Mouse (Mus musculus) MEL (cell line): ENCODE data around the gene Npsr1.

Source experiments
- CHD2 ChIP-seq: IDR thresholded peaks from 2 replicates; pipeline ENCODE4 v1.6.1; 2011; ENCODE audit warnings: low read length, improper control_type of control experiment
- CTCF ChIP-seq, 3 experiments: IDR thresholded peaks in 2 of 3; conservative IDR thresholded peaks in 1 of 3; 2 replicates each; pipeline ENCODE4 v1.5.1; 2011 to 2012; ENCODE audit warnings: low read length in 3 of 3, low read depth in 2 of 3, mild to moderate bottlenecking in 2 of 3, improper control_type of control experiment in 1 of 3, inconsistent platforms in 1 of 3, mixed read lengths in 1 of 3, moderate library complexity in 1 of 3; ENCODE audit not compliant: control insufficient read depth in 1 of 3, insufficient read depth in 1 of 3, poor library complexity in 1 of 3, severe bottlenecking in 1 of 3
- ETS1 ChIP-seq: IDR thresholded peaks from 2 replicates; pipeline ENCODE4 v1.6.1; 2012; ENCODE audit warnings: low read depth, mild to moderate bottlenecking, inconsistent platforms, low read length, improper control_type of control experiment, moderate library complexity
- GATA1 ChIP-seq: IDR thresholded peaks from 2 replicates; pipeline ENCODE4 v1.6.1; 2011; ENCODE audit warnings: low read depth, low read length, improper control_type of control experiment
- MEF2A ChIP-seq: IDR thresholded peaks from 2 replicates; pipeline ENCODE4 v1.6.1; 2014; ENCODE audit warnings: low read depth, mild to moderate bottlenecking, inconsistent platforms, low read length, improper control_type of control experiment; ENCODE audit not compliant: poor library complexity, insufficient replicate concordance, severe bottlenecking; ENCODE audit errors: extremely low read depth
- MXI1 ChIP-seq: IDR thresholded peaks from 2 replicates; pipeline ENCODE4 v1.6.1; 2011; ENCODE audit warnings: mild to moderate bottlenecking, low read depth, low read length, improper control_type of control experiment
- NRF1 ChIP-seq: IDR thresholded peaks from 2 replicates; pipeline ENCODE4 v1.6.1; 2014; ENCODE audit warnings: low read depth, mild to moderate bottlenecking, inconsistent platforms, low read length, improper control_type of control experiment, moderate library complexity; ENCODE audit not compliant: poor library complexity, insufficient read depth, severe bottlenecking
- POLR2A ChIP-seq, 2 experiments: IDR thresholded peaks; 2 replicates each; pipeline ENCODE4 v1.6.1; 2011 to 2012; ENCODE audit warnings: low read length in 2 of 2, mild to moderate bottlenecking in 2 of 2, control low read depth in 1 of 2, improper control_type of control experiment in 1 of 2, low read depth in 1 of 2, moderate library complexity in 1 of 2; ENCODE audit not compliant: control insufficient read depth in 1 of 2, insufficient read depth in 1 of 2, poor library complexity in 1 of 2
- POLR2AphosphoS2 ChIP-seq: IDR thresholded peaks from 2 replicates; pipeline ENCODE4 v1.6.1; 2011; ENCODE audit warnings: low read length, improper control_type of control experiment
- RCOR1 ChIP-seq: IDR thresholded peaks from 2 replicates; pipeline ENCODE4 v1.6.1; 2012; ENCODE audit warnings: low read depth, mild to moderate bottlenecking, inconsistent platforms, low read length, improper control_type of control experiment
- ZC3H11A ChIP-seq: IDR thresholded peaks from 2 replicates; pipeline ENCODE4 v1.6.1; 2012; ENCODE audit warnings: low read depth, mild to moderate bottlenecking, inconsistent platforms, low read length, improper control_type of control experiment

DNA sequence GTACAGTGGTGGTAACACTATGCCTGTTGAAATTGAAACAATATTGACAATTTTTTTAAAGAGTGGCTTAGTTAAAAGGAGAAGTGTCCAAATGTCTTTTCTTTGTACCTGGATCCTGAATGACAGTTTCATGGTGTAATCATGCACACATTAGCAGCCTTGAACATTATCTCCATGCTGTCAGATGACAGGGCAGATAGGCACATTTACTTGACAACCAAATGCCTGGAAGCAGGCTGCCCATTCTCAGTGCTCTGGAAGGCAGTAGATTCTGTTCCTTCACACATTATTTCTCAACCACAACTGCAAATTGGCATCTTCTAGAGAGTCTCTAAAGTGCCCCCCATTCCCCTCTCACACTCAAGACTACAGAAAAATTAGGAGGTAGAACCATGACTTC lies 20.2 kb upstream of the Npsr1 start:
- TF ChIP-seq POLR2A (IDR thresholded peaks at IDR 0.05; ENCODE audit: control insufficient read depth in 1 of 2, insufficient read depth in 1 of 2, low read depth in 1 of 2, low read length in 2 of 2, poor library complexity in 1 of 2) (no peak), CTCF (IDR thresholded peaks at IDR 0.05 in 2 of 3, conservative IDR thresholded peaks at IDR 0.05 in 1 of 3; ENCODE audit: control insufficient read depth in 1 of 3, insufficient read depth in 1 of 3, low read depth in 2 of 3, low read length in 3 of 3, poor library complexity in 1 of 3, severe bottlenecking in 1 of 3) (no peak), POLR2AphosphoS2 (no peak), GATA1 (no peak), ETS1 (no peak), MXI1 (no peak), NRF1 (no peak), CHD2 (no peak), MEF2A (no peak), ZC3H11A (no peak), RCOR1 (no peak)
